Mouse (Mus musculus) hindbrain, embryonic 13.5 days (tissue): Measurements from ENCODE around the gene Ing1. TPM values are rescaled to one million over a fixed set of nuclear protein-coding genes. Genes with fewer than 3 reads are reported as not detected.

Experiments
- ATAC-seq: fragments of 200-750 bp; cut with Nextera tagmentation; 2 replicates; pipeline ENCODE4 v1.8.0; 2017; ENCODE audit warnings: moderate TSS enrichment; ENCODE audit not compliant: low FRiP score
- H3K27ac ChIP-seq: fragments of 300-500 bp; sonication (generic); 2 replicates; pipeline ENCODE4 v1.5.1; 2015; ENCODE audit warnings: inconsistent platforms, mild to moderate bottlenecking, moderate library complexity
- H3K27me3 ChIP-seq: fragments of 300-500 bp; sonication (generic); 2 replicates; pipeline ENCODE4 v1.6.1; 2015; ENCODE audit warnings: mild to moderate bottlenecking, inconsistent platforms
- H3K36me3 ChIP-seq: fragments of 300-500 bp; sonication (generic); 2 replicates; pipeline ENCODE4 v1.6.1; 2015; ENCODE audit warnings: mild to moderate bottlenecking, inconsistent platforms
- H3K4me1 ChIP-seq: fragments of 300-500 bp; sonication (generic); replicated peaks from 2 replicates; pipeline ENCODE4 v1.6.1; 2015; ENCODE audit warnings: inconsistent platforms
- H3K4me2 ChIP-seq: fragments of 300-500 bp; sonication (generic); 2 replicates; pipeline ENCODE4 v1.6.1; 2015; ENCODE audit warnings: inconsistent platforms, mild to moderate bottlenecking, moderate library complexity
- H3K4me3 ChIP-seq: fragments of 300-500 bp; sonication (generic); 2 replicates; pipeline ENCODE4 v1.5.1; 2015; ENCODE audit warnings: mild to moderate bottlenecking, inconsistent platforms
- H3K9ac ChIP-seq: fragments of 300-500 bp; sonication (generic); 2 replicates; pipeline ENCODE4 v1.6.1; 2015; ENCODE audit warnings: mild to moderate bottlenecking, inconsistent platforms
- H3K9me3 ChIP-seq: fragments of 300-500 bp; sonication (generic); 2 replicates; pipeline ENCODE4 v1.6.1; 2016; ENCODE audit warnings: inconsistent platforms
- WGBS: fragments of 180-500 bp; shearing (Covaris S2); methylation state at CpG from one replicate; pipeline ENCODE4 v1.1.7; 2015; 5-methylcytosine and 5-hydroxymethylcytosine counted together
- polyA plus RNA-seq: library from polyadenylated mRNA; unstranded; fragments of >200 nt; fragmentation: Nextera tagmentation; extraction: Ambion mirVana; gene quantifications from 2 replicates; pipeline ENCODE4 v1.2.1, GENCODE M21; 2015

Gene Ing1
- polyA plus RNA-seq, 1 experiment from 2014 or later = 40.7 TPM

- 98% methylated on average over 9 of the region's 9 CpGs for WGBS
- Histone ChIP-seq H3K4me2 (no peak overlapping the region), H3K9me3 (no peaks in the 10 kb centered on the region), H3K9ac (no peak overlapping the region), H3K27me3 (no peaks in the 10 kb centered on the region), H3K4me3 (no peak overlapping the region), H3K36me3 (peaks cover 74% of the 10 kb centered on the region), H3K4me1 (no peaks in the 10 kb centered on the region), H3K27ac (no peak overlapping the region)
- no peak for ATAC-seq
Measured at GRCm38 (mm10) chr8:11608848-11609247, 53.5 kb downstream of the Ing1 start.

Other genes with a start within 250 kb of the Ing1 start
- 41.6 and 42.4 TPM in 2 replicates for gene Col4a2, start 242.8 kb upstream of the Ing1 start, polyA plus RNA-seq
- 93.3 and 94.0 TPM in 2 replicates for gene Col4a1, start 242.7 kb upstream of the Ing1 start, polyA plus RNA-seq
- 1.1 and 1.8 TPM in 2 replicates for gene Rab20, start 76.9 kb upstream of the Ing1 start, polyA plus RNA-seq
- 153 and 161 TPM in 2 replicates for gene Naxd, start 58.1 kb upstream of the Ing1 start, polyA plus RNA-seq
- 22.6 and 23.8 TPM in 2 replicates for gene Cars2, start 4.8 kb upstream of the Ing1 start, polyA plus RNA-seq
- 86.4 and 87.4 TPM in 2 replicates for gene Ankrd10, start 80.2 kb downstream of the Ing1 start, polyA plus RNA-seq
- gene 1700016D06Rik, start 145.5 kb downstream of the Ing1 start, polyA plus RNA-seq = not detected in 2 replicates
- 62.4 and 62.5 TPM in 2 replicates for gene Arhgef7, start 172.2 kb downstream of the Ing1 start, polyA plus RNA-seq